Mouse (Mus musculus): Measurements from ENCODE around the gene Galc. TPM values are rescaled to one million over a fixed set of nuclear protein-coding genes. Genes with fewer than 3 reads are reported as not detected.
"Not testable (repeated sequence)": the region's sequence is repeated elsewhere in the genome, so short reads cannot be mapped to it uniquely, and the experiment has no call there.

Gene Galc
- total RNA-seq, 2 experiments from 2014 or later: 15.3 to 18.2 TPM

DNA sequence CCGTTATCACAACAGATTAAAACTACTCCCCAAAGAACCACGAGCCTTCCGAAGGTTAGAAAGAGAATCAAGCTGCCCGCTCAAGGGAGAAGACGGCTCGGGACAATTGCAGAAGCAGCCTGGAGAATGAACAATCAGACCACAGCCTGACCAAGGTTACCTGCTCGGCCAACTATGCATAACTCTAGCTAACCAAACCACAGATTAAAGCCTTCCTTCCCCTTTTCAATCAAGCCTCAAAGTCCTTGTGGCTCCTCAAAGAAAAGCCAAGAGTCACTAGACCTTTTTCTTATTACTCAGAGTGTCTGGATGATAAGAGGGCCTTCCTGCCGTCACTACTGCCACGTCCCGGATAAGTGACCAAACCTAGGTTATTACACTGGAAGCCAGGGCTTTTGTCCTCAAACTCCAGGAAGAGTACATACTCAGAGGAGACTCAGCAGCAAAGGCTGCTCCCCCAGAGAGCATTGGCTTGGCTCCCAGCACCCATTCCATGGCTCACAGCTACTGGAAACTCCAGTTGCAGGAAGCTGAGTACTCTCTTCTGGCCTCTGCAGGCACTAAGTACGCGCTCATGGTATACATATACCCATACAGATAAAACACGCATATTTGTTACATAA, 3.8 kb downstream of the Galc start:
- DNase-seq (ENCODE audit: low spot score in 2 of 2): no peak

DNA sequence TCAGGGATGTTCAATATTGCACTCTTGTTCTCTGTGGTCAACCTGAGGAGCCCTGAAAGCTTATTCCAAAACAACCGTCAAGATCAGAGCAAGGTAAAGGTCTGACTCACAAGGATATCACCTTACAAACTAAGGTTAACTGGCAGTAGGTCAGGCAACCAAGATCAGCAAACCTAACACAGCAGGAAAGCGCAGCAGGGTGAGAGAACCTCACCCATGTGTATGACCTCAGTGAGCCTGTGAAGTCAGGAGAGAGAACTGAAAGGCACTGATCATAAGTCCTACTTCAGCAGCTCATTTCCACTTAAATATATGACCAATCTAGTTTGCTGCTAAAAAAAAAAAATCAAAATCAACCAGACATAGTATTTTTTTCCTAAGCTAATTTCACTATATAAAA, 6.8 kb downstream of the Galc start:
- no peak for DNase-seq (ENCODE audit: low spot score in 2 of 2)

DNA sequence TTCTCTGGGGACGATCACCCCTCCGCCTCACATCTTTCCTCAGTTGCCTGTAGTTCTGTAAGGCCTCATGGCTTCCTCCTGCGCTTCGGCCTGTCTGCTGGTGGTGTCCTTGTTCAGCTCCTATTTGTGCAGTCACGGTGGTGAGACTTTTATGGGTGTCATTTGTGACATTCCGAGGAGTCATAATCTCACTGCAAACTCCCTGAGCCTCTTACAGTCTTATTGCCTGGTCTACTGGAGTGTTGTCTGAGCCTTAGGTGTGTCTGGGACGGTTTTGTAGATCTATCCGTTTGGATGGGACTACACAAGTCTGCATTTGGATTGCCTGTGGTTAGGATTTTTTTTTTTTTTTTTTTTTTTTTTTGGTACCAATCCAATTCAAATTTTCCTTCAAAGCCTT, 8.9 kb downstream of the Galc start:
- no peak for DNase-seq (ENCODE audit: low spot score in 2 of 2)

DNA sequence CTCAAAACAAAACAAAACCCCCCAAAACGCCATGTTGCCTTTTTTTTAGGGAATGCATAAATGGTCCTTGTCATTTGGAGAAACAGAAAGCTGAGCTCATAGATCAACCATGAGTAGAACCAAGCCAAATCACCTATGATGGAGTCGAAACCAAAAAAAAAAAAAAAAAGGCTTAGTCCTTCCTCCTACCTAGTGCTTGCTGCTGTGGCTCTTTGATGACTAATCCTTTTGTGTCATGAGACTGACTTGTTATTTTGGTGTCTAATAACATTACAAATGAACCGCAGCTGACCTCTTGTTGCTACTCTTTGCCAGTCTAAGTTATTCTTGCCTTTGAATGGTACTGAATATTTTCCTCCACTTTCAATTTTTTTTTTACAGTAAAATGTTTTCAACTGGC, 9.6 kb downstream of the Galc start:
- no peak for DNase-seq (ENCODE audit: low spot score in 2 of 2)

DNA sequence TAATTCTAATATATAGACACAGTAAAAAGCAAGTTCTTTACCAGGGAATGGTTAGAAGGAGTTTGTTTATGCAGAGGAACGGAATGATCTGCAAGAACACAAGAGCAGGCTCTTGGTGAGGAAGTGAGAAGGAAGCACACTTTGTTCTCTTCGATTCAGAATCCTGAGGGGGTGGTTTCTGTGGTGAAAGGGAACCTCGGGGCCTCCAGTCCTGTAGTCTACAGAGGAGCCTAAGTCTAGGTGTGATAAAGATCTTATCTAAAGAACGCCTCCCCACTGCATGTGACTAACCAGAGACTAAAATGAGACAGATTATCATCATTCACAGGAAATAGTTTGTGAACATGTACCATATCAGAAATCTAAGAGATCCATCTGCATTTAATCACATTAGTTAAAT, 12.4 kb downstream of the Galc start:
- no peak for DNase-seq (ENCODE audit: low spot score in 2 of 2)

- no peak for DNase-seq (ENCODE audit: low spot score in 2 of 2)
These were observed 14.4 kb downstream of the Galc start for GRCm38 (mm10) chr12:98244865-98245264.

DNA sequence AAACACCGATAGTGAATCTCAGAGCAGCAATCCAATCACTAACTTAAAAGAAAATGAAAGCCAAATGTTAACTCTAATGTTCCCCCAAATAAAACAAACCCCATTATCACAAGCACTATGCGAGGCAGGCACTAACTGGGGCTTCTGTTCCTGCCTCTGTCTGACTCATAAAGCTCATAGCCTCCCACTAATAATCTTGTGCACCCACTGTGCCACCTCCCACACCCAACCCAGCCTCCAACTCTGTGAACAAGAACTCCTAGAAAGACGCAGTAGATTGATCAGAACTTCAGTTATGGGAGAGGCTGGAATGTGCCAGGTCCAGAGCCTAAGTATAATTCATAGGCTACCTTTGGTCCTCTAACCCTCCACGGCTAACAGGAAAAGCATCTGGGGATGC, 15.1 kb downstream of the Galc start:
- DNase-seq (ENCODE audit: low spot score in 2 of 2): no peak

GRCm38 (mm10) chr12:98238478-98238877, 20.8 kb downstream of the Galc start:
- DNase-seq (ENCODE audit: low spot score in 2 of 2): not testable (repeated sequence)

DNA sequence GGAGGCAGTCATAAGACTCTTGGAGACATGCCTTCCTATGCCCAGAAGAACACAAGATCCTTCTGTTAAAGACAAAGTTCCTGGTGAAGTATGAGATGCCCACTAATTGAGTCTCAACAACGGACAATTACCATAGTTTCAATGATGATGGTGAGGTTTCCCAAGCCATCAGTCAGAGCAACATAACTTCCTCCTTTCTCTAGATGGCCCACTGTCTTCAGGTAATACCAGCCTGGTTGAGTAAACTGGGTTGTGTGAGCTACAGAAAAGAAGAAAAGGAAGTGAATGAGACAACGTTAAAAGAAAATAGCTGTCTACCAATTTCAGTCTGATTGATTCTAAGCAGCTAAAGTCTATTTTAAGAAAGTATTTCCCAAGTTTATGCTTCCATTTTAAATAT, 32.2 kb downstream of the Galc start:
- no peak for DNase-seq (ENCODE audit: low spot score in 2 of 2)

DNA sequence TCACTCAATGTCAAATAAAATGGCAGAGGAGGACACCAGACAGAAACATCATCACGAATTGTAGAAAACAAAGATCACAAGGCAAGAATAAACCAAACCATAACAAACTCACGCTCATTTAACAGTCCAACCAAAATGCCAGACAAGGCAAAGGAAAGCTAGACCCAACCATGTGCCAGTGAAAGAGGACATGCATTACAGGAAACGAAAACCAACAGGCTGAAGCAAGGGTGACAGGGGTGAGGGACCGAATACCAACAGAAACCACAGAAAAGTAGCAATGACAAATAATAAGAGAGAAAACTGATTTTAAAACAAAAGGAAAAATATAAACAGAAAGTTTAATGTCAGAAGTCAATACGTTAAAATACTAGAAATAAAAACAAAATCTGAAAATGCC, 36.0 kb downstream of the Galc start:
- DNase-seq (ENCODE audit: low spot score in 2 of 2): no peak

GRCm38 (mm10) chr12:98216432-98216831, 42.8 kb downstream of the Galc start:
- DNase-seq (ENCODE audit: low spot score in 2 of 2): no peak

GRCm38 (mm10) chr12:98215512-98215911, 43.7 kb downstream of the Galc start:
- DNase-seq (ENCODE audit: low spot score in 2 of 2): no peak

DNA sequence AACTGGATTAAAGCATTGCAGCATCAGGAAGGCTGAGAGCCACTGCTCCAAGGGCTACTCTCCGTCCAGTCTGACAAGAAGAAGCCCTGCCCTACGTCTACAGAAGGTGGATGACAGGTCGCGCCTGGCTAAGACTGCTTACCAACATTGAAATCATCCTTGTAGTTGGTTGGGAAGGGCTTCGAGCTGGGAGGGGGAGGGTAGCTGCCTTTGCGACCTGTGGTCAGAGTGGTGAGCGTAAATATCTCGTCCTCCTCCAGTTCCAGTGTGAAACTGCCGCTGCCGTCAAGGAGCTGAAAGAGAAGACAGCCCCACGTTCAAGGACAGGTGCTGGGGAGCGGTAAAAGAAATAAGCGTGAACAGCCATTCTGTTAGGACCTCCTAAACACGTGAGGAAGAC, 45.1 kb downstream of the Galc start:
- no peak for DNase-seq (ENCODE audit: low spot score in 2 of 2)

GRCm38 (mm10) chr12:98213791-98214190, 45.5 kb downstream of the Galc start:
- no peak for DNase-seq (ENCODE audit: low spot score in 2 of 2)

DNA sequence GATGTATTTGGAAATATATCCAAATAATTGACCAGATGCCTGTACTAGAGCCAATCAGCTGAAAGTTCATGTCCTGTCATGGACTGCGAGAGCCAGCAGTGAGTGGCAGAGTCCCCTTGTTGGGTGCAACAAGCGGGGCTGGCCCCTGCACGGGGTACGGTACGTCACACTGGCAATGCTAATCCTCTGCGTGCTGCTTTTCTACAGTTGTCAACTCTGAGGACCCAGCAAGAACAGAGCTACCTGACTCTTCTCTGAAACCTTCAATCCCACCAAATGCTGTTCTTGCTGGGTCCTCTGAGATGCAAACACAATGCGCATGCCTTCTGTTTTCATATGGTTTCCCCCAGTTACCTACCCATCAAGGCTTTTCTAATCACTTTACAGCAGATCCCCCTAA, 45.9 kb downstream of the Galc start:
- DNase-seq (ENCODE audit: low spot score in 2 of 2): no peak

GRCm38 (mm10) chr12:98212457-98213175, 46.6 kb downstream of the Galc start:
- DNase-seq (ENCODE audit: low spot score in 2 of 2): no peak

DNA sequence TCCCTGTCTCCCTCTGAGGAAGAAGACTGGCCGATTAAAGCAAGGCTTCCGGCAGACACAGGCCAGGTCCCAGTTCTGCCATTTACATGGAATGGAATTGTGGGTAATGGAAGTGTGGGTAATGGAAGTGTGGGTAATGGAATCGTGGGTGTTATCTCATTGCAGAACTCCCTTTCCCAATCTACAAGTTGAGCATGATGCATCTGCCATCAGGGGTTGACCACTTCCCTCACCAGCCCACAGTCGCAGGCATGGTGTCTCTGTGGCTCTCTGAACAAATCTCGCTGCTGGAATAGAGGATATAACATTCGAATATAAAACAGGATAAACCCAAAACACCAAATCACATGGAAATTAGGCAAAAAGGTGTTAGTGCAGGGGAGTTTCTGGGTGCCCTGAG, 48.8 kb downstream of the Galc start:
- DNase-seq (ENCODE audit: low spot score in 2 of 2): no peak

DNA sequence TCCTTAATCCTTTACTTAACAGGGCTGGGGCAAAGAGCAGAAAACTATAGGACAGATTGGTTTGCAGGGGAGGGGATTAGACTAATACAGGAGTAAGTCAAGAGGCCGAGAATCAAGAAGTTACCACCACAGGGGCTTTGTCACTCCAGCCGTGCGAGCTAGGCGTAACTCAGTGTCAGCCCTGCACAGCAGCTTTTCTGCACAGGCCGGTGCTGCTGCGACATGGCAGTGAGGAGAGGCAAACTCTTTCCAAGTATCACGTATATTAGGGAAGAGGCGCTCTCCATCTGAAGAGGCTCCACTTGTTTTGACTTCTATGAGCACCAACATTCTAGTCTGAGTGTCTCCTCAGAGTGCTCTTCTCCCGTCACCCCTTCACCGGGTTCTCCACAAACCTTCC, 51.2 kb downstream of the Galc start:
- DNase-seq (ENCODE audit: low spot score in 2 of 2): no peak

- DNase-seq (ENCODE audit: low spot score in 2 of 2): no peak
These were observed 53.7 kb downstream of the Galc start for GRCm38 (mm10) chr12:98205450-98206051.

GRCm38 (mm10) chr12:98197401-98197800, 61.9 kb downstream of the Galc start:
- DNase-seq (ENCODE audit: low spot score in 2 of 2): no peak

DNA sequence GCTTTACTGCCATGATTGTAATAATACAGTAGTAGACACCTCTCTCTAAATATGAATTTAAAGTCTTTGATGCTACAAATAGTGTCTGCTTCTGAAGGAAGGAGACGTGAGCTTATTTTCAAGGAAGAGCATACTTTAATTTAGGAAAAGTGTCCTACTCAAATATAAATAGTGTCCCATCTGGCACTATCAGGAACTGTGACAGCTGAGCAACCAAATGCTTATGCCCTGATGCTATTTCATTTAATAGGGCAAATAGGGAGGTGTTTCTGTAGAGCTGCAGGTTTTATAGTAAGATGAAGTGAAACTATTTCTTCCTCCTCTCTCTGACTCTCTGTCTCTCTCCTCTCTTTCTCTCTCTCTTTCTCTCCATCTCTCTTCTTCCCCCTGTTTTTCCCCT, 69.1 kb downstream of the Galc start:
- DNase-seq (ENCODE audit: low spot score in 2 of 2): no peak

GRCm38 (mm10) chr12:98189096-98189495, 70.2 kb downstream of the Galc start:
- no peak for DNase-seq (ENCODE audit: low spot score in 2 of 2)

Measured in adrenal gland, postnatal 4 days (tissue).